Mouse (Mus musculus) heart, postnatal 0 days (tissue): Measurements from ENCODE around the gene Scrn3.

Experiments used
- CTCF ChIP-seq: IDR thresholded peaks from 2 replicates; pipeline ENCODE4 v1.5.1; 2016; ENCODE audit warnings: antibody characterized with exemption, control low read depth, low read depth
- EP300 ChIP-seq: IDR thresholded peaks from 2 replicates; pipeline ENCODE4 v1.6.1; 2016; ENCODE audit warnings: antibody characterized with exemption, low read depth

DNA sequence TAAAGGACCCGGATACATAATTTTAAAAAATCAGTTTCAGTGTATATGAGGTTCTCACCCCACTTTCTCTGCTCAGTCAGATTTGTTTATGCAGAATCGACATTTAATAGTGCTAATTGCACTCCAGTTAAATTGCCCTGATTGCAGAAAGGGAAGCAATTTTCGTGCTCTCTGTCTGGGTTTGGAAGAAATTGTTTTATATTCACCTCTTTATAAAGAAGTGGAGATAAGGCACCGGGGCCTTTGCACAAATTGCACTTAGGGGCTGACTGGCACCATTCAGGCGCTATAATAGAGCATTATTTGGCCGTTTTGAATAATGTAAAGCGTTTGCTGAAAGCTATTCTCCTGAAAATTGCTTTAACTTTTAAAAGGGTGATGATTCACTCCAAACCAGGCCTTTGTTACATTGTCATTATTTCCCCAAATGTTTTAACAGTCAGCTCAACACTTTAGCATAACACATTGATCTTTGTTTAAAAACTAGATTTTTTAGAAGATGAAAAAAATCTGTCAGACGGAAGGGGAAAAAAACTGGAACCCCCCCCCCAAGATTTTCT lies 43.5 kb upstream of the Scrn3 start:
- TF ChIP-seq CTCF (no peak), EP300 (no peak)
